Mouse (Mus musculus) CD4-positive helper T cell, adult 2 months (primary cell): ENCODE measurements around the gene Pank2.
"Not testable (repeated sequence)": the region's sequence is repeated elsewhere in the genome, so short reads cannot be mapped to it uniquely, and the experiment has no call there.

ENCODE experiments used
- DNase-seq: peaks from one replicate; pipeline ENCODE4 v3.0.0-alpha.2; 2012; ENCODE audit warnings: low read depth, missing footprints, low spot score

The Pank2 gene

DNA sequence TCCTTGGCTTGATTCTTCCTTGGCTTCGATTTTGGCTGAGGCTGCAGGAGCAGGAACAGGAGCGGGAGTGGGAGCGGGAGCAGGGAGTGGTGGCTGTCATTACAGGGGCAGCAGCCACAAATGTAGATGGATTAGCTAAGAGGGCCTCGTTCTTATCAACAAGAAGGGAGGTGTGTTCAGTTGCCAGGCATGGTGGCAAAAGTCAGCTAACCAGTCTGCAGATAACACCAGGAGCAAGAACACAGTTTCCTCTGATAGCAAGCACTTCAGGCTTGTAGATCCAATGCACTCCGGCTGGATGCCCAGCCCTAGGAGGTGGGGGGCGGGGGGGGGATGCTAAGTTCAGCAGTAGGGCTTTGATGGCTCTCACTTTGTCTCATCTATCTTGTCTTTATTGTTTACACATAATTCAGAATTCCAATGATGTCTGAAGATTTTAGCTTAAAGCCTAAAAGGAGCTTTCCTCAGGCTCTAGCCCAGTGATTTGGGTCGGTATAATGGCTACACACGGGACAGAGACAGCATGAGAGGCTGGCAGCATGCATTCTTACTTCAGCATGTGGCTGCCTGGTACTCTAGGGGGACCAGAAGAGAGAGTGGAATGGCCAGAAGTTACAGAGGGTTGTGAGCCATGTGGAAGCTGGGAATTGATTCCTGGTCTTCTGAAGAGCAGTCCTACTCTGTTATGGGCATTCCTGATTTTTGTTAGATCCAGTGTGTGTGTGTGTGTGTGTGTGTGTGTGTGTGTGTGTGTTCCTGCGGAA, 1.6 kb upstream of the Pank2 start:
- no peak for DNase-seq

DNA sequence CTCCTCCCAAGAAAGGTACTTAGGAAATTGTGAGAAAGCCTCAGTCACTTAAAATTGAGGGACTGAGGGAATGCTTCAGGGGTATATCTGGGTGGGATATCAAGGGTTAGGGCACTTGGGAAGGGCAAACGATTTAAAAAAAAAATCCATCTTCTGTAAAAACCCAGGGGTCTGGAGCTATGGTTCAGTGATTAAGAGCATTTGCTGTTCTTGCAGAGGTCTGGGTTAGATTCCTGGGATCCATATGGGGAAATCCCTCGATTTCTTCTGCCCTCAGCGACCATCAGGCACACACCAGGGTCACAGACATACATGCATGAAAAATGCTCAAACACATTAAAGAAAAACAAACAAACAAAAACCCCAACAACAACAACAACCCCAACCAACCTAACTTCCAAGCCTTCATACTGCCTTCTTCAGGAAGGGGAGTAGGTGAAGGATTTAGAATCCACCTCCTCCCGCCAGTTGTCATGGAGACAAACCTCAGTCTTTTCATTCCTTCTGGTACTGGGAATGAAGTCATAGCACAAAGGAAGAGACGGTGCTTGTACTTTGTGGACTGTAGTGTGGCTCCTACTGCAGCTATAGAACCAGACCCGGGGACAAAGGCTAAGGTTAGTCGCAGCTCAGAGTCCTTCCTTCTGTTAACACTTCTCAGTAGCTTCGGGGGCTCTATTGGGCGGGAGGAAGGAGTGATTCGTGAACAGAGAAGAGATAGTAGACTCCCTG, 648 bp upstream of the Pank2 start:
- DNase-seq: no peak

DNA sequence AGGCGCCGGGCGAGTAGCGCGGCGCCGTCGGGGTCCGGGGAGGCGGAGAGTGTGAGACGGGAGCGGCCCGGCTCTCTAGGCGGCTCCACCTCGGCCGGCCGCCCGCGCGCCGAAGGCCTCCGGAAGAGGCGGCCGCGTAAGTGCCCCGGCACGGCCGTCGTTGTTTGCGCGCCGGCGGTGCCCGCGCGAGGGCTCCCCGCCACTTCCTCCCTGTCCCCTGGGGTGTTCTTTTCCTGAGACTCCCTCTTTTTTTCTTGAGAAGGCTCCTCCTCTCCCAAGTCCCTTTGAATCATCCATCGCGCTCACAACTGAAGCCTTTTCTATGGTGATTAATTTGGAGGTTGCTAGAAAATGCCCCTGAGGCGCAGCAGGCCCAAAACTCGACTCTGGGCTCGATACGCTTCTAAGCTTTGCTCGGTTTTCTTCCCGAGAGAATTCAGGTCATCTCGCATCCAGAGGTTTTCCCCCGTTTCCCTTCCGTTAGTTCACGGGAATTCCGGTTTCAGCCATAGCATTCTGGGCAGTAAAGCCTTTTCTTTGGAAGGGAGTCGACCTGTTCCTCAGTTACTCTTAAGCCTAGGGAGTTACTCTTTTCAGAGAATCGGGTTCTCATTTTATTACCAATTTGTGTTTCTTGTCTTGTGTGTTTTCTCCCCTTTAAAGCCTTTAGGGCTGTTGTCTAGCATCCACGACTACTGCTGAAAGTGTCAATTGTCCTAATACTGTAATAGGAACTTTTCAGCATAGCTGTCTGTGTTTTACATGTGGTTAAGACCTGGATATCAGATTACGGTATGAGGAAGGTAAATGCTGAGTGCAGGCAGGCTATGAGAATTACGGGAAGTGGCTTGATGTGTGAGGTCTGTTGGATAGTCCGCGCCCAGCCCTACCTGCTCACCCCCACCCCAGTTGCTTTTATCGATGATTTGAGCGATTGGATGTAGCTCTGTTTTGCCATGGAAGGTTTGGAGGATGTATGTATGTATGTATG, 680 bp downstream of the Pank2 start:
- DNase-seq: peak; percentile 61

DNA sequence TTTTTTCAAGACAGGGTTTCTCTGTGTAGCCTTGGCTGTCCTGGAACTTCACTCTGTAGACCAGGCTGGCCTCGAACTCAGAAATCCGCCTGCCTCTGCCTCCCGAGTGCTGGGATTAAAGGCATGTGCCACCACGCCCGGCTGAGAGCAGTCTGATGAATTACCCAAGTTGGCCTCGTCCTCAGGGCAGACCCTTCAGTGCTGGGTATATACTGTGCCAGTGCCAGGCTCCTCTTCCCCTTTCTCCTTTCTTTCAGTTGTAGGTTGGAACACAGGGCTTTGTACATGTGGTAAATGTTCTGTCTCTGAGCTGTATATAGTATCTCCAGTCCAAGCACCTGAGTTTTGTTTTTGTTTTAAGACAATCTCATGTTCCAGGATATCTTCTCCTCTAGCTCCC, 1.7 kb downstream of the Pank2 start:
- DNase-seq: no peak

DNA sequence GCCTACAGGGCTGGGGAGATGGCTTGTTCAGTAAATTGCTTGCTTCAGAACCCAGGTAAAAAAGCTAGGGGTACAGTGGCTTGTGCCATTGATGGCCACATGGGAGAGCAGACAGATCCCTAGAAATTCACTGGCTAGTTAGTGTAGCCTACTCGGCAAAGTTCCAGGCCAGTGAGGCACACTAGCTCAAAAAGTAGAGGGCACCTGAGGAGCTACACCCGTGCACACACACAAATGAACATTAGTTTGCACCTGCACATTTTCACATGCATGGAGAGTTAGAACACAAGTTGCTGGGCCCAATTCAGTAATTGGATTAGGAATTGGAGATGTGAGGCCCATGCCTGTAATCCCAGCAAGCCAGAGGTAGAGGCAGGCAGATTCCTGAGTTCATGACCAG, 2.8 kb downstream of the Pank2 start:
- no peak for DNase-seq

DNA sequence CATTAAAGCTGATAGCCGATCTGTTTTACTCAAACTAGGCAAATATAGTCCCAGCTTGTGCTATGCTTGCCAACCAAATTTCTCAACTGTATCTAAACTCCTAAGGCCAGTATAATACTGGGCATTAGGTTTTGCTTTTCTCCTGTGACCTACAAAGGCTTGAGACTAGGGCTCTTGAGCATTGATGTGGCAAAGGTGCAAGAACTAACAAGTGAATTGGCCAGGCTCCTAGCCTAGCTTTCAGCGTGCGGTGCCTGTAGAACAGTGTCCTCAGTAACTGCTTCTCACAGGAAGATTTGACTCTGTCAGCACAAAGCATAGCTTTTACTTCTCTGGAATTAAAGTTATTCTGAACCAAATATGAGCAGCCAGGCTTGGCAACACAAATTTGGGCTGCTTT, 13.2 kb downstream of the Pank2 start:
- no peak for DNase-seq

DNA sequence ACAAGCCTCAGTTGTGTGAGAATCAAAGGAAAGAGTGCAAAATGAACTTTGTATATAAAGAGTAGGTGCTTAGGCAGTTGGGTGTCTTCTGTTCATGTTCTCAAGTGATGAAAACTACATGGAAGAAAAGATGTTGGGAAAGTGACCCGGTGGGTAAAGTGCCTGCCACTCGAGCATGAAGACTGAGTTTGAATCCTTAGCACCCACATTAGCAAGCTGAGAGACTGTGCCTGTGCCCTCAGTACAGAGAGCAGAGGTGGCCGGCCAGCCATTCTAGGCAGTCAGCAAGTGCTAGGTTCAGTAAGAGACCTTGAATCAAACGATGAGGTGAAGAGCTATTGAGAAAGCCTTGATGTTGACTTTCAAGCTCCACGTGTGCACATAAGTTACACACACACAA, 14.4 kb downstream of the Pank2 start:
- DNase-seq: no peak

DNA sequence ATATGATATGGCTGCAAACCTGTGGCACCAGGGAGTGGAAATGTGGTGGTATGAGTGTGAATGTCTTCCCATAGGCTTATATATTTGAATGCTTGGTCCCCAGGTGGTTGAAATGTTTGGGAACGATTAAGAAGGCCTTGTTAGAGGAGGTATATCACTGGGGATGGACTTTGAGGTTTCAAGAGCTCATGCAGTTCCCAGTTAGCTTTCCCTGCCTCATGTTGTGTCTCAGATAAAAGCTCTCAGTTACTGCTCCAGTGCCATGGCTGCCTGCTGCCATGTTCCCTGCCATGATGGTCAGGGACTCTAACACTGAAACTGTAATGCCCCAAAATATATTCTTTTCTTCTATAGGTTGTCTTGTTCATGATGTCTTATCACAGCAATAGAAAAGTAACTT, 19.3 kb downstream of the Pank2 start:
- DNase-seq: no peak

DNA sequence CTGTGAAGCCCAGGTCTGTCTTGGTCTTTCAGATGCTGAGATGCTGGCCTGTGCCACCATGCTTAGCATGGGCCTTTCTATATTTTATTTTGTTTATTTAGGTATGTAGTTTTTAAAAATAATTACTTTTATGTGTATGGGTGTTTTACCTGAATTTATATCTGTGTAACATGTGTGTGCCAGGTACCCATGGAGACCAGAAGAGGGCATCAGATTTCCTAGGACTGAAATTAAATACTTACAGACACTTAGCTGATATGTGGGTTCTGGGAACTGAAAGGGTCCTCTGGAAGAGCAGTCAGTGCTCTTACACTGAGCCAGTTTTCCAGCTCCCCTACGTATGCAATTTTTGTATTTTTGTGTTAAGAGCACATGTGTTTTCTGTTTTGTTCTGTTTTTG, 24.0 kb downstream of the Pank2 start:
- no peak for DNase-seq

DNA sequence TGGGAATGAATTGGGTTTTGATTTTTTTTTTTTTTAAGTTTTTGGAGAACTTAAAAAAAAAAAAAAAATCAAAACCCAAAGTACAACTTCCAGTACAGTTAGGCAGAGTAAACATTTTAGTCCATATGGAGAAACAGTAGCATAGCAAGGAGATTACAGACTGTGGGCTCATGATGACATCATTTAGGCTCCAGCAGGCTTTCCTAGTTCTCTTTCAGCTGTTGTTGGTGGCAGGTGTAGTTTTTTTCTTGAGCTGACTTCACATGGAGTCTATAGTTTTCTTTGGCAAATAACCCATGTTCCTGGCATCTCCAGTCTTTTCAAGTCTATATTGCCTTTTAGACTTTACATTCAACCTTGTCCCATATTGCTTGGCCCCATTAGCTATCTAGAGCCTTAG, 28.4 kb downstream of the Pank2 start:
- DNase-seq: no peak

DNA sequence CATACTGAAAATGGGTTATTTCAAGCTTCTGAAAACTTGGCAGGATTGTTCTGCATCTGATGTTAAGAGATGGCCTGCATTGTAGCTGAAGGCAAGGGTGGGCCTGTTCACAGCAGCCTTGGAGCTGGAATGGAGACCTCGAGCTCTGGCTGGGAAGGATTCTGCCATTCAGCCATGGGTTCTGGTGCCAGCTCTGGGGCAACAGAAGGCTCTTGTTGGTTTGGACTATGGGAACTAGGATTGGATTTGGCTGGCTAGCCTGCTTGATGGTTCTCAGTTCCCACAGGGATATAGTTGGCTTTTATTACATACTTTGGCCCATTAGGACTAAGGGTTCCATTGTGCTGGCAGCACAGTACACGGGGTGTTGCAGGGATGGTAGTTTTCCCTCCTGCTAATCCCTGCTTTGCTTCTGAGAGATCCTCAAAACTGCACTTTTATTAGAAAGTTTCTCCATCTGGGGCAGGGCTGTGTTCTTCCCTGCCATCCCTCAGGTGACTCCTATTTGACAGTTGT, 34.5 kb downstream of the Pank2 start:
- DNase-seq: no peak

DNA sequence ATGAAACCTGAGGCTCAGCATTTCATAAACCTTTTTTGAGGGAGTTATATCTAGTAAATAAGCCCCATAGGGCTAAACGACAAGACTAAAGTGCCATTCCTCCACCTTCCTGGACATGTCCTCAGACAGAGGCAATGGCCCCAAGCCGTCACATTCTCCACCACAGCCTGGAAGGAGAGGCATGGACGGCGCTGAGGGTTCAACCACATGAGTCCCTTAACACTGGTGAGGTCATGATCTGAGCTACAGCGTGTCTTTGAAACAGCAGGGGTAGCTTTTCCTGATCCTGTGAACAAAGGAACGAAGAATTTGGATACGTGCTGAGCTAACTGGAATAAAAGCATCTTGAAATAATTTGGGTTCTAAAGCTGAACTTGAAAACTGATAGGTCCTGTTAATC, 36.4 kb downstream of the Pank2 start:
- DNase-seq: not testable (repeated sequence)

DNA sequence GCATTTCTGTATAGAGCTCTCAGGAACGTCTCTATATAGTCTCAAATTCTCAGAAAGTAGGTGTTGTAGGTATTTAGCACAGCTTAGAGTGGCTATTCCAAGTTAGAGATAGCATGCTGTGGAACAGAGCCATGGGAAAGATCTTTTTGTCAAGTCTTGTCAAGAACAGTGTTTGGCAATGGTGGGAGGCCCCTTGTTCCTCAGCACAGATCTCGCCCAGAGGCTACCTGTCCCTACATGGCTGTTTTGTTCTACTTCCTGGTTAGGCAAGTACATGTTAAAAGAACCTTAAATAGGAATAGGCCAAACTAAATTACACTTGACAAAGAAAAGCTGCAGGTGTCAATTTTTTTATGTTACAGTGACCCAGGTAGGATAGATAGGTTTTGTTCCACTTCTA, 38.2 kb downstream of the Pank2 start:
- DNase-seq: no peak

DNA sequence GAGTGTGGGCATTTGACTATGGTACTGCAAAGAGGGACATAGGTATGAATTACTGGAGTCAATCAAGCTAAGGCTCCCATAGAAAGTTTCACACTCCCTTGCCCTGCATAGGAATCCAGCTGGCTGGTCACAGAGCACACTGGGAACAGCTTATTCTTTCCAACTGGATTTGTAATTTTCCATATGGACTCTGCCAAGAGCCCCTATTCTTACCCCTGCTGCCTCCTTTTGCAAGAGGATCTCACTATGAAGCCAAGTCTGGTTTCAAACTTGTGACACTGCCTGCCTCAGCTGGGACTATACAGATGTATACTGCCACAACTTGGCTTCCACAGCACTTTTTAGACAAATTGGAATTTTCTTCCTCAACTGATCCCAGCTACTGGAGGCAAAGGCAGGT, 39.3 kb downstream of the Pank2 start:
- DNase-seq: no peak

DNA sequence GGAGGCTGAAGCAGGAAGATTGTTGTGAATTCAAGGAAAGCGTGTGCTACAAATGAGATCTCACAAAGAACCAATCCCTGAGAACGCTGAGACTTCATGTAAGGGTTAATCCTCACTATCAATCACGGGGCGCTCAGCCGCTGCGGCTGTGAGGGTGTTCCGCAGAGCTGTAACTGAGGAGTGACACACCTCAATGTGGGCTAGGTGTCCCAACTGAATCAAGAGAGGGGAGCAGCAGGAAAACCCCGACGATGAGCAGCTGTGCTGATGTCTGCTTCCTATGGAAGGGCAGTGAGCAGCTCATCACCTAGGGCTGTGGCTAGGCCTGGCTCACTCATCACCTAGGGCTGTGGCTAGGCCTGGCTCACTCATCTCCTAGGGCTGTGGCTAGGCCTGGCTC, 42.2 kb downstream of the Pank2 start:
- no peak for DNase-seq

DNA sequence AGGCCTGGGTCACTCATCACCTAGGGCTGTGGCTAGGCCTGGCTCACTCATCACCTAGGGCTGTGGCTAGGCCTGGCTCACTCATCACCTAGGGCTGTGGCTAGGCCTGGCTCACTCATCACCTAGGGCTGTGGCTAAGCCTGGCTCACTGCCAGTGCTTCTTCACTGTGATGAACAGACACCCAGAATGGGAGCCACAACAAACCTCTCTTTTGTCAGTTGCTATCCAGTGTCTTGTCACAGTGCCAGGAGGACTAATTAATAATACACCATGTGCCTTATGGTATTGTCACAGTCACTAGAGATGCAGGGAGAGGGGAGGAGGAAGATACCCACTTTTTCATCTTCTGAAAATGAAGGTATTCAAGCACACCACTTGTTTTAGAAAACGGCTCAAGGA, 42.9 kb downstream of the Pank2 start:
- DNase-seq: not testable (repeated sequence)

DNA sequence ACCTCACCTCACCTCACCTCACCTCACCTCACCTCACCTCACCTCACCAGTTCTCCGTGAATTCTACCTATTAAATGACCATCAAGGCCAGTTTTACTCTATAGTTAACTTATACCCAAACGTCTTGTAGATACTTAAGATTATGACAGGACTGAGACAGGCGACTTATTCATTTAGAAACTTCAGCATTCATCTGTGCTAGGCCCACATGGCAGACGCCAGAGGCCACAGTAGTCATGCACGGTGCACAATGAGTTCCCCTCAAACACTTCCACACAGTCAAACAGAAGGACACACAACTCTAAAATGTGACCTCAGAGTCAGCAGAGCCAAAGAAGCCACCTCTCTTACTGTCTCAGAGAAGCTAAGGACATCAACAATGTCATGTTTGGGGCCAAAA, 45.1 kb downstream of the Pank2 start:
- DNase-seq: no peak

DNA sequence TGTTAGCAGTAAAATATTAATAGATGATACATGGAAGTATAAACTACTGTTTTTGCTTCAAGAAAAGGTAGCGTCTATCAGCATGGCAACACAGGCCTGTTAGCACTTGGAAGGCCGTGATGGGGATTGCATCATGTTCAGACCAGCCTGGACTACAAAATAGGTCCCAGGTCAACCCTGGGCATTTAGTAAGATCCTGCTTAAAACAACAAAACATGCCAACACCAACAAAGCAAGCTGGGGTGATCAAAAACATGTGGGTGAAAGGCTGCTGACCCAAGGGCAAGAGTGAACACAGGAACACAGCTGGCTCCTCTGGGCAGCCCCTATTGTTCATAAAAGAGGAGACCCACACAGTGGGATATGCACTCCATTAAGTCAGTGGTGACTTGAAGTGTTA, 45.5 kb downstream of the Pank2 start:
- DNase-seq: no peak

DNA sequence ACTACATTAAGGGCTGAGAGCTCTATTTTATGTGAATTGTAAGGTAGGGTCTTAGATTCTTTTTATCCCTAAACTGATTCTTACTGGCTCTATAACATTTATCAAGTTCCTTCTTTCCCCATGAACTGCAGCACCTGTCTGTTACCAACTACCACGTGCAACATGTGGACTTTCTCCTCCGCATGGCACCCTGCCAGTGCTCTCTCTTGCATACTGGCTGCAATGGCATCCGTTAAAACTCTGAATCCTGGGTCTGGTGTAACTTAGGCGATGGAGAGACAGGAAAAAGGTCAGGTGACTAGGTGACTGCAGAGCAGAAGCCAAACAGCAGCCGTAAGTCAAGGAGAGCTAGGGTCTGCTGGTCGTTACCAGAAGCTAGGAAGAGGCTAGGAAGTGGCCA, 47.0 kb downstream of the Pank2 start:
- no peak for DNase-seq

DNA sequence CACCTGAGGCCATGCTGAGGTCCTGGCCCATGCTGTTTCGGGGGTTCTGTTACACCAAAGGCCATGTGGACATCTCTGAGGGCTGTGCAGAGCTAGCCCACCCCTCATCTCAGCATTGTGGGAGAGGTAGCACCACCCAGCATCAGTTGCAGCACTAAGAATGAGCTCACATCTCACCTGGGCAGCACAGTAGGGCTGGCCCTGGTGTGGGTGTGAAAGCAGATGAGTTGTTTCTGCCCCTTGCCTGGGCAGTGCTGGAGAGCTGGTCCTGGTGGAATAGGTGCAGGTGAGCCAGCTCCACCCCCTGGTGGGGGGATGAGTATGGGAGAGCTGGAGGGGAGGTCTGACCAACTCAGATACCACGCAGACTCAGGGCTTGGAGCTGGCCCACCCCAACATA, 53.9 kb downstream of the Pank2 start:
- no peak for DNase-seq

DNA sequence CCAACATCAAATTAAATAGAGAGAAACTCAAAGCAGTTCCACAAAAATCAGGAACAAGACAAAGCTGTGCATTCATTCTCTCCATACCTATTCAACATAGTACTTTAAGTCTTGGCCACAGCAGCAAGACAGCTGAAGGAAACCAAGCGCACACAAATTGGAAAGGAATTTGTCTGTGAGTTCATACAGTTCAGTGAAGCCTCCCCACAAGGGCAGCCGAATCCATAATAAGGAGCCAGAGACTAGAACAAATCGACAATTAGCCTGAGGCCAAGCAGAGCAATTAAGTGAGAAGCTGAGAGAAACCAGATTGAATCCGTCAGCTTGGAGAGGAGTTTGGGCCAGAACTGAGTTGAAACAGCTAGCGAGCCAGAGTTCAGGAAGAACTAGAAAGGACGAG, 57.1 kb downstream of the Pank2 start:
- no peak for DNase-seq

DNA sequence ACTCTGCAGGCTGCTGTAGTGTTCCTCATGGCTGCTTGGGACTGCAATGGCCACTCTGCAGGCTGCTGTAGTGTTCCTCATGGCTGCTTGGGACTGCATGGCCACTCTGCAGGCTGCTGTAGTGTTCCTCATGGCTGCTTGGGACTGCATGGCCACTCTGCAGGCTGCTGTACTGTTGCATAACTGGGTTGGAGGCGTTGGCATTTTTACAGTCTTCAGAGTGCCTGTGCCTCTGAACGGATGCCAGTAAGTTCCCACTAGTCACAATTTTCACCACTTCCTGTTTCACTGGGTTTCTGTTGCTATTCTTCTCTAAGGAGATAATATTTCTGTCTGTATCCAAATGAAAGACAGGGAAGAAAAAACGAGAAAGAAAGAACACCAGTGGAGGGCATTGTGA, 58.9 kb downstream of the Pank2 start:
- peak; percentile 65 for DNase-seq
